Mouse (Mus musculus): Measurements from ENCODE around the gene Rbl1.

DNA sequence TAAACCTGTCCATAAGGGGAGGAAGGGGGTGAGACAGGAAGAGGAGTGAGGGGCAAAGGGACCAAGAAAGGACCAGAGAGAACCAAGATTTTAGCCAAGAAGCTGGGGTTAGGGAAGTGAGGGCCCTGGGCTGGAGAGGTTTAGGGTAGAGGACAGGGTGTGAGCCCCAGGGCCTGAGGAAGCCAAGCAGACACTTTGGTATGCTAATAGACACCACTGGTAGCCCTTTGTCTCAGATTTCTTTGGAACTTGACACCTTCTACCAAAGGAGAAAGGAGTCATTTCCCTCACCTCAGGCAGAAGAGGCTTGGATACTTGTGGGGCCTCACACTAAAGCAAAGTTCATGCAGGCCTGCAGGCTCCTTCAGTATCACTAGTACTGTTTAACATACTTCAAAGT, 43.8 kb upstream of the Rbl1 start:
- TF ChIP-seq CTCF (IDR thresholded peaks at IDR 0.05) (no peak), POLR2A (IDR thresholded peaks at IDR 0.05; ENCODE audit: insufficient read depth, low read depth, low read length) (no peak), EP300 (IDR thresholded peaks at IDR 0.05; ENCODE audit: insufficient read depth, low read depth, low read length) (no peak)
